Mouse (Mus musculus) MEL (cell line): ENCODE data around the gene Vwa3b. TPM values are rescaled to one million over a fixed set of nuclear protein-coding genes. Genes with fewer than 3 reads are reported as not detected.

Source experiments
- DNase-seq: peaks from one replicate; pipeline ENCODE4 v3.0.0; 2011; ENCODE audit warnings: low read depth, low spot score
- H3K27ac ChIP-seq: 2 replicates; pipeline ENCODE4 v1.5.1; 2012; ENCODE audit warnings: low read depth, mild to moderate bottlenecking, control low read depth, low read length, moderate library complexity; ENCODE audit not compliant: control insufficient read depth
- H3K27me3 ChIP-seq, 2 experiments: fragments of 150-350 bp in 1 of 2; sonication (generic) in 1 of 2; 2 replicates each; pipeline ENCODE4 v1.6.1; 2012; ENCODE audit warnings: low read length in 2 of 2, mild to moderate bottlenecking in 2 of 2, improper control_type of control experiment in 1 of 2, moderate library complexity in 1 of 2; ENCODE audit not compliant: insufficient read depth in 2 of 2, control insufficient read depth in 1 of 2
- H3K36me3 ChIP-seq, 2 experiments: 2 replicates each; pipeline ENCODE4 v1.6.1; 2012 to 2014; ENCODE audit warnings: low read length in 2 of 2, improper control_type of control experiment in 1 of 2, inconsistent platforms in 1 of 2, mild to moderate bottlenecking in 1 of 2; ENCODE audit not compliant: insufficient read depth in 2 of 2, control insufficient read depth in 1 of 2
- H3K4me1 ChIP-seq, 2 experiments: fragments of 150-350 bp in 1 of 2; sonication (generic) in 1 of 2; 2 replicates each; pipeline ENCODE4 v1.6.1; 2012; ENCODE audit warnings: low read length in 2 of 2, improper control_type of control experiment in 1 of 2, mild to moderate bottlenecking in 1 of 2; ENCODE audit not compliant: insufficient read depth in 2 of 2, control insufficient read depth in 1 of 2
- H3K4me3 ChIP-seq, 2 experiments: fragments of 150-350 bp in 1 of 2; sonication (generic) in 1 of 2; 2 replicates each; pipeline ENCODE4 v1.5.1; 2012; ENCODE audit warnings: low read depth in 2 of 2, low read length in 2 of 2, mild to moderate bottlenecking in 2 of 2, moderate library complexity in 2 of 2, control low read depth in 1 of 2, improper control_type of control experiment in 1 of 2; ENCODE audit not compliant: control insufficient read depth in 1 of 2, insufficient read depth in 1 of 2
- H3K79me2 ChIP-seq: 2 replicates; pipeline ENCODE4 v1.6.1; 2012; ENCODE audit warnings: mild to moderate bottlenecking, low read length, moderate library complexity; ENCODE audit not compliant: control insufficient read depth, poor library complexity, insufficient read depth
- H3K9ac ChIP-seq: 2 replicates; pipeline ENCODE4 v1.6.1; 2012; ENCODE audit warnings: low read depth, mild to moderate bottlenecking, control low read depth, low read length, moderate library complexity; ENCODE audit not compliant: control insufficient read depth, poor library complexity, severe bottlenecking
- H3K9me3 ChIP-seq: fragments of 150-350 bp; sonication (generic); replicated peaks from 2 replicates; pipeline ENCODE4 v1.6.1; 2012; ENCODE audit warnings: mild to moderate bottlenecking, low read length, improper control_type of control experiment, moderate library complexity; ENCODE audit not compliant: insufficient read depth
- BHLHE40 ChIP-seq: IDR thresholded peaks from 2 replicates; pipeline ENCODE4 v1.6.1; 2012; ENCODE audit warnings: low read depth, mild to moderate bottlenecking, inconsistent platforms, low read length, improper control_type of control experiment, borderline replicate concordance
- CTCF ChIP-seq, 3 experiments: IDR thresholded peaks in 2 of 3; conservative IDR thresholded peaks in 1 of 3; 2 replicates each; pipeline ENCODE4 v1.5.1; 2011 to 2012; ENCODE audit warnings: low read length in 3 of 3, low read depth in 2 of 3, mild to moderate bottlenecking in 2 of 3, improper control_type of control experiment in 1 of 3, inconsistent platforms in 1 of 3, mixed read lengths in 1 of 3, moderate library complexity in 1 of 3; ENCODE audit not compliant: control insufficient read depth in 1 of 3, insufficient read depth in 1 of 3, poor library complexity in 1 of 3, severe bottlenecking in 1 of 3
- E2F4 ChIP-seq: IDR thresholded peaks from 2 replicates; pipeline ENCODE4 v1.6.1; 2011; ENCODE audit warnings: low read depth, low read length, improper control_type of control experiment, borderline replicate concordance
- ELF1 ChIP-seq: IDR thresholded peaks from 2 replicates; pipeline ENCODE4 v1.6.1; 2014; ENCODE audit warnings: low read depth, mild to moderate bottlenecking, inconsistent platforms, low read length, improper control_type of control experiment, moderate library complexity
- EP300 ChIP-seq, 2 experiments: IDR thresholded peaks; 2 replicates each; pipeline ENCODE4 v1.6.1; 2011; ENCODE audit warnings: improper control_type of control experiment in 2 of 2, low read length in 2 of 2, low read depth in 1 of 2, mild to moderate bottlenecking in 1 of 2
- HCFC1 ChIP-seq: IDR thresholded peaks from 2 replicates; pipeline ENCODE4 v1.6.1; 2012; ENCODE audit warnings: low read depth, mild to moderate bottlenecking, inconsistent platforms, low read length, improper control_type of control experiment, moderate library complexity
- KAT2A ChIP-seq: conservative IDR thresholded peaks from 2 replicates; pipeline ENCODE4 v1.6.1; 2012; ENCODE audit warnings: low read depth, low read length, improper control_type of control experiment, inconsistent platforms
- MAFK ChIP-seq: IDR thresholded peaks from 2 replicates; pipeline ENCODE4 v1.6.1; 2011; ENCODE audit warnings: low read depth, mild to moderate bottlenecking, low read length, improper control_type of control experiment, borderline replicate concordance
- MAX ChIP-seq: IDR thresholded peaks from 2 replicates; pipeline ENCODE4 v1.6.1; 2011; ENCODE audit warnings: low read length, improper control_type of control experiment
- MEF2A ChIP-seq: IDR thresholded peaks from 2 replicates; pipeline ENCODE4 v1.6.1; 2014; ENCODE audit warnings: low read depth, mild to moderate bottlenecking, inconsistent platforms, low read length, improper control_type of control experiment; ENCODE audit not compliant: poor library complexity, insufficient replicate concordance, severe bottlenecking; ENCODE audit errors: extremely low read depth
- MXI1 ChIP-seq: IDR thresholded peaks from 2 replicates; pipeline ENCODE4 v1.6.1; 2011; ENCODE audit warnings: mild to moderate bottlenecking, low read depth, low read length, improper control_type of control experiment
- MYB ChIP-seq: IDR thresholded peaks from 2 replicates; pipeline ENCODE4 v1.6.1; 2011; ENCODE audit warnings: mild to moderate bottlenecking, low read depth, low read length, improper control_type of control experiment
- NRF1 ChIP-seq: IDR thresholded peaks from 2 replicates; pipeline ENCODE4 v1.6.1; 2014; ENCODE audit warnings: low read depth, mild to moderate bottlenecking, inconsistent platforms, low read length, improper control_type of control experiment, moderate library complexity; ENCODE audit not compliant: poor library complexity, insufficient read depth, severe bottlenecking
- POLR2AphosphoS2 ChIP-seq: IDR thresholded peaks from 2 replicates; pipeline ENCODE4 v1.6.1; 2011; ENCODE audit warnings: low read length, improper control_type of control experiment
- RAD21 ChIP-seq: IDR thresholded peaks from 2 replicates; pipeline ENCODE4 v1.6.1; 2011; ENCODE audit warnings: mild to moderate bottlenecking, low read depth, low read length, improper control_type of control experiment
- RCOR1 ChIP-seq: IDR thresholded peaks from 2 replicates; pipeline ENCODE4 v1.6.1; 2012; ENCODE audit warnings: low read depth, mild to moderate bottlenecking, inconsistent platforms, low read length, improper control_type of control experiment
- SIN3A ChIP-seq: IDR thresholded peaks from 2 replicates; pipeline ENCODE4 v1.6.1; 2012; ENCODE audit warnings: low read length, improper control_type of control experiment, inconsistent platforms
- SMC3 ChIP-seq: IDR thresholded peaks from 2 replicates; pipeline ENCODE4 v1.6.1; 2011; ENCODE audit warnings: low read depth, low read length, improper control_type of control experiment
- TAL1 ChIP-seq: IDR thresholded peaks from 2 replicates; pipeline ENCODE4 v1.6.1; 2012; ENCODE audit warnings: mild to moderate bottlenecking, inconsistent platforms, low read length, moderate library complexity, mixed read lengths
- TBP ChIP-seq: IDR thresholded peaks from 2 replicates; pipeline ENCODE4 v1.8.0; 2011; ENCODE audit warnings: low read depth, low read length, improper control_type of control experiment
- USF1 ChIP-seq: IDR thresholded peaks from 2 replicates; pipeline ENCODE4 v1.6.1; 2014; ENCODE audit warnings: low read depth, mild to moderate bottlenecking, inconsistent platforms, low read length, improper control_type of control experiment, moderate library complexity
- ZMIZ1 ChIP-seq: IDR thresholded peaks from 2 replicates; pipeline ENCODE4 v1.6.1; 2012; ENCODE audit warnings: low read depth, mild to moderate bottlenecking, inconsistent platforms, low read length, improper control_type of control experiment, moderate library complexity
- polyA plus RNA-seq, 2 experiments: library from polyadenylated mRNA; stranded (reverse) in 1 of 2; unstranded in 1 of 2; fragments of >175 nt in 1 of 2; fragments of >200 nt in 1 of 2; gene quantifications; 2 replicates each; pipeline versions ENCODE4 v1.2.1 to v1.2.4; 2012; ENCODE audit warnings: low replicate concordance in 2 of 2, low read depth in 1 of 2; ENCODE audit not compliant: insufficient read length in 2 of 2, insufficient read depth in 1 of 2, missing spikeins in 1 of 2
- total RNA-seq: library from RNA; depleted of rRNA; stranded (reverse); fragments of 300-350 nt; gene quantifications from 2 replicates; pipeline ENCODE4 v1.2.3, GENCODE M21; 2012

Vwa3b gene
- total and polyA plus RNA-seq, 3 experiments, result not detected

GRCm38 (mm10) chr1:37151896-37152295 lies 125.5 kb downstream of the Vwa3b start:
- Histone ChIP-seq H3K27me3 (no peaks in the 10 kb centered on the region; a peak in 1 of 4 replicates), H3K4me1 (no peaks in the 10 kb centered on the region), H3K9ac (no peak overlapping the region), H3K4me3 (no peak overlapping the region), H3K27ac (no peak overlapping the region), H3K9me3 (no peaks in the 10 kb centered on the region), H3K79me2 (no peaks in the 10 kb centered on the region), H3K36me3 (no peaks in the 10 kb centered on the region)
- no peak for DNase-seq
- no peak for TF ChIP-seq TBP
- peak; percentile 3 for TF ChIP-seq RAD21
- peak; percentile 29; the same call in 1 of the 2 replicates for TF ChIP-seq SMC3
- TF ChIP-seq CTCF (IDR thresholded peaks at IDR 0.05 in 2 of 3, conservative IDR thresholded peaks at IDR 0.05 in 1 of 3; ENCODE audit: control insufficient read depth in 1 of 3, insufficient read depth in 1 of 3, low read depth in 2 of 3, low read length in 3 of 3, poor library complexity in 1 of 3, severe bottlenecking in 1 of 3), result peak; percentile 8 to 27 (median 16); a peak in 1 of 6 replicates

- Histone ChIP-seq H3K79me2 (no peaks in the 10 kb centered on the region), H3K27ac (no peak overlapping the region), H3K36me3 (no peaks in the 10 kb centered on the region), H3K9ac (no peak overlapping the region), H3K4me1 (no peaks in the 10 kb centered on the region), H3K27me3 (peaks cover 0 to under 1% of the 10 kb centered on the region in 2 experiments; a peak in 1 of 4 replicates), H3K4me3 (no peak overlapping the region), H3K9me3 (no peaks in the 10 kb centered on the region)
- TF ChIP-seq KAT2A (no peak), MAFK (no peak), ELF1 (no peak), MXI1 (no peak), SIN3A (no peak), TAL1 (no peak), E2F4 (no peak), ZMIZ1 (no peak), USF1 (no peak), EP300 (IDR thresholded peaks at IDR 0.05; ENCODE audit: low read depth in 1 of 2, low read length in 2 of 2) (no peak), MAX (no peak), BHLHE40 (no peak), SMC3 (no peak), CTCF (IDR thresholded peaks at IDR 0.05 in 2 of 3, conservative IDR thresholded peaks at IDR 0.05 in 1 of 3; ENCODE audit: control insufficient read depth in 1 of 3, insufficient read depth in 1 of 3, low read depth in 2 of 3, low read length in 3 of 3, poor library complexity in 1 of 3, severe bottlenecking in 1 of 3) (no peak), HCFC1 (no peak), RCOR1 (no peak), POLR2AphosphoS2 (no peak), MYB (no peak), NRF1 (no peak), MEF2A (no peak)
- DNase-seq, result no peak
Observed at GRCm38 (mm10) chr1:37166066-37166465, 139.7 kb downstream of the Vwa3b start.
